Mouse (Mus musculus) kidney, adult 2 months (tissue): ENCODE results near the gene Nlgn3.

Source experiments
- CTCF ChIP-seq: fragments of 200-500 bp; conservative IDR thresholded peaks from 2 replicates; pipeline ENCODE4 v1.5.1; 2011; ENCODE audit warnings: low read depth, mild to moderate bottlenecking, control low read depth, low read length, moderate library complexity, mixed read lengths; ENCODE audit not compliant: insufficient read depth, insufficient read length
- POLR2A ChIP-seq: fragments of 200-500 bp; IDR thresholded peaks from one replicate; pipeline ENCODE4 v1.6.1; 2011; ENCODE audit warnings: low read depth, low read length, control low read depth

GRCm38 (mm10) chrX:101268755-101269124 lies 30.2 kb upstream of the Nlgn3 start, which contains the start of gene Gm20489:
- no peak for TF ChIP-seq CTCF
- no peak for TF ChIP-seq POLR2A
